Mouse (Mus musculus) liver, embryonic 14.5 days (tissue): ENCODE results near the gene Myom1. TPM values are rescaled to one million over a fixed set of nuclear protein-coding genes. Genes with fewer than 3 reads are reported as not detected.

ENCODE experiments used
- ATAC-seq: fragments of 200-750 bp; cut with Nextera tagmentation; 2 replicates; pipeline ENCODE4 v1.8.0; 2017; ENCODE audit warnings: moderate number of reproducible peaks, mild to moderate bottlenecking, moderate library complexity; ENCODE audit not compliant: insufficient read depth
- DNase-seq, 3 experiments: peaks; one replicate each; pipeline ENCODE4 v3.0.0-alpha.2; 2012 to 2013; ENCODE audit warnings: low read depth in 3 of 3, low spot score in 3 of 3
- H3K27ac ChIP-seq: fragments of 300-500 bp; sonication (generic); 2 replicates; pipeline ENCODE4 v1.5.1; 2014; ENCODE audit warnings: moderate library complexity, mild to moderate bottlenecking, control low read depth, inconsistent platforms
- H3K27me3 ChIP-seq: fragments of 300-500 bp; sonication (generic); 2 replicates; pipeline ENCODE4 v1.6.1; 2014; ENCODE audit warnings: mild to moderate bottlenecking, low read length, moderate library complexity; ENCODE audit not compliant: control insufficient read depth, insufficient read depth
- H3K36me3 ChIP-seq: fragments of 300-500 bp; sonication (generic); replicated peaks from 2 replicates; pipeline ENCODE4 v1.6.1; 2014; ENCODE audit warnings: low read depth; ENCODE audit not compliant: control insufficient read depth, insufficient read depth
- H3K4me1 ChIP-seq, 2 experiments: fragments of 200-500 bp in 1 of 2; fragments of 300-500 bp in 1 of 2; sonication (generic) in 1 of 2; replicated peaks; 2 replicates each; pipeline ENCODE4 v1.6.1; 2012 to 2014; ENCODE audit warnings: antibody characterized with exemption in 1 of 2, inconsistent platforms in 1 of 2, low read length in 1 of 2; ENCODE audit not compliant: control insufficient read depth in 2 of 2, insufficient read depth in 2 of 2
- H3K4me2 ChIP-seq: fragments of 300-500 bp; sonication (generic); 2 replicates; pipeline ENCODE4 v1.6.1; 2014; ENCODE audit warnings: low read depth, mild to moderate bottlenecking, control low read depth, moderate library complexity
- H3K4me3 ChIP-seq, 2 experiments: fragments of 200-500 bp in 1 of 2; fragments of 300-500 bp in 1 of 2; sonication (generic) in 1 of 2; 2 replicates each; pipeline ENCODE4 v1.5.1; 2012 to 2014; ENCODE audit warnings: low read depth in 2 of 2, low read length in 2 of 2, mild to moderate bottlenecking in 2 of 2, control low read depth in 1 of 2, inconsistent platforms in 1 of 2, moderate library complexity in 1 of 2; ENCODE audit not compliant: insufficient read depth in 1 of 2
- H3K9ac ChIP-seq: fragments of 300-500 bp; sonication (generic); replicated peaks from 2 replicates; pipeline ENCODE4 v1.6.1; 2014; ENCODE audit warnings: mild to moderate bottlenecking, control low read depth, moderate library complexity
- H3K9me3 ChIP-seq: fragments of 300-500 bp; sonication (generic); 2 replicates; pipeline ENCODE4 v1.6.1; 2016; ENCODE audit warnings: low read length, mixed read lengths; ENCODE audit not compliant: control insufficient read depth
- CTCF ChIP-seq: IDR thresholded peaks from 2 replicates; pipeline ENCODE4 v1.5.1; 2016; ENCODE audit warnings: antibody characterized with exemption, low read depth, control low read depth
- EP300 ChIP-seq: IDR thresholded peaks from 2 replicates; pipeline ENCODE4 v1.6.1; 2016; ENCODE audit warnings: antibody characterized with exemption, low read depth
- WGBS: fragments of 180-500 bp; shearing (Covaris S2); extraction: QIAGEN DNeasy Blood & Tissue Kit; methylation state at CpG from one replicate; pipeline ENCODE4 v1.1.7; 2014; ENCODE audit not compliant: insufficient replicate concordance; 5-methylcytosine and 5-hydroxymethylcytosine counted together
- polyA plus RNA-seq, 2 experiments: library from polyadenylated mRNA; depleted of rRNA in 1 of 2; stranded (reverse) in 1 of 2; unstranded in 1 of 2; fragments of >200 nt; fragmentation: Nextera tagmentation in 1 of 2; extraction: Ambion mirVana in 1 of 2; gene quantifications; 2 replicates each; pipeline versions ENCODE4 v1.2.1 to v1.2.3; 2012 to 2014

Gene Myom1
- polyA plus RNA-seq, 2 experiments: 1.6 to 2.6 TPM

- H3K9me3 ChIP-seq: no peaks in the 10 kb centered on the region
- no peaks in the 10 kb centered on the region for H3K27me3 ChIP-seq
- DNase-seq (peak; percentile 55 to 66 (median 59)), ATAC-seq (peak; percentile 92)
- H3K27ac ChIP-seq: peak overlapping the region; percentile 73
- peak overlapping the region; percentile 87 for H3K9ac ChIP-seq
- peak overlapping the region; percentile 63 to 91 for H3K4me3 ChIP-seq
- peak overlapping the region; percentile 85 for H3K4me2 ChIP-seq
- TF ChIP-seq EP300: peak; percentile 21; the same call in 1 of the 2 replicates
- peak; percentile 15; the same call in 1 of the 2 replicates for TF ChIP-seq CTCF
- H3K4me1 ChIP-seq: peaks cover 4 to 17% of the 10 kb centered on the region in 2 experiments
- 1% methylated on average over 67 of the region's 70 CpGs for WGBS
- H3K36me3 ChIP-seq: peaks cover 24% of the 10 kb centered on the region
Measured at GRCm38 (mm10) chr17:70990403-70991303, 11.8 kb upstream of the Myom1 start.

- Histone ChIP-seq H3K36me3 (peaks cover 32% of the 10 kb centered on the region), H3K27me3 (no peaks in the 10 kb centered on the region), H3K27ac (peak overlapping the region; percentile 73; the same call in 1 of the 2 replicates), H3K4me1 (peaks cover 4 to 17% of the 10 kb centered on the region in 2 experiments), H3K9me3 (no peaks in the 10 kb centered on the region), H3K9ac (no peak overlapping the region), H3K4me3 (peak overlapping the region in 1 of 2 experiments; percentile 91; a peak in 1 of 4 replicates), H3K4me2 (peak overlapping the region; percentile 85; the same call in 1 of the 2 replicates)
- no peak for ATAC-seq
- TF ChIP-seq CTCF (peak; percentile 62), EP300 (no peak)
- DNase-seq: no peak
- 68% methylated on average over 16 of the region's 16 CpGs for WGBS
Measured at GRCm38 (mm10) chr17:70991706-70992625, 10.5 kb upstream of the Myom1 start.

DNA sequence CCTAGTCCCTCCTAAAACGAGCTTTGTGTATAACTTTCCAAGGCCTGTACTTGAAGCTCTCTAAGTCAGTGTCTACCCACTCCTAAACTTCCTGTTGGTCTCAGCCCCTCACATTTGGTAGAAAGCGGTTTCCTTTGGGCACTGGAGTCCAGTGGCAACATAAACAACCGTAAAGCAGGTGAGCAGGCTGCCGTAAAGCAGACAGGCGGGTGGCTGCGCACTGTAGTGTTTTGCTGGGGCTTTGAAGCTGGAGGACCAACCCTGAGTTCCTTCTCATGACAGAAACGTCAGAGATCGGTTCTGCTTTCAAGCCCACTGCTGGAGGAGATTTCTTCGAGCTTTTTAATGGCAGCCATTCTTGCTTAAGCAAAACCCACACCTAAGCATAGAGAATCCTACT, 9.8 kb upstream of the Myom1 start:
- WGBS: 81% methylated on average over 9 of the region's 9 CpGs
- DNase-seq: no peak
- Histone ChIP-seq H3K4me2 (no peak overlapping the region), H3K9me3 (no peaks in the 10 kb centered on the region), H3K4me1 (peaks cover 4 to 17% of the 10 kb centered on the region in 2 experiments), H3K36me3 (peaks cover 32% of the 10 kb centered on the region), H3K27ac (no peak overlapping the region), H3K4me3 (no peak overlapping the region), H3K9ac (no peak overlapping the region), H3K27me3 (no peaks in the 10 kb centered on the region)
- no peak for ATAC-seq
- TF ChIP-seq EP300 (no peak), CTCF (no peak)

GRCm38 (mm10) chr17:70993385-70993807, 9.0 kb upstream of the Myom1 start:
- H3K36me3 ChIP-seq: peaks cover 32% of the 10 kb centered on the region
- no peak overlapping the region for H3K27ac ChIP-seq
- no peaks in the 10 kb centered on the region for H3K9me3 ChIP-seq
- WGBS: 70% methylated on average over 3 of the region's 3 CpGs
- DNase-seq: no peak
- no peak overlapping the region for H3K4me2 ChIP-seq
- no peak overlapping the region for H3K4me3 ChIP-seq
- H3K27me3 ChIP-seq: no peaks in the 10 kb centered on the region
- H3K9ac ChIP-seq: no peak overlapping the region
- H3K4me1 ChIP-seq: peaks cover 4 to 19% of the 10 kb centered on the region in 2 experiments
- no peak for ATAC-seq
- TF ChIP-seq CTCF: no peak
- TF ChIP-seq EP300: no peak
